Mouse (Mus musculus): ENCODE results near the gene Cd59b.

GRCm38 (mm10) chr2:104121681-104122504 is 52.2 kb downstream of the Cd59b start:
- TF ChIP-seq TAL1 (IDR thresholded peaks at IDR 0.05; ENCODE audit: low read length) = peak; percentile 50
- TF ChIP-seq GATA1 (IDR thresholded peaks at IDR 0.05; ENCODE audit: low read length) = peak; percentile 18; the same call in 1 of the 2 replicates

Measured in erythroblast, embryonic 14.5 days (primary cell).